In the genomic region with DNA sequence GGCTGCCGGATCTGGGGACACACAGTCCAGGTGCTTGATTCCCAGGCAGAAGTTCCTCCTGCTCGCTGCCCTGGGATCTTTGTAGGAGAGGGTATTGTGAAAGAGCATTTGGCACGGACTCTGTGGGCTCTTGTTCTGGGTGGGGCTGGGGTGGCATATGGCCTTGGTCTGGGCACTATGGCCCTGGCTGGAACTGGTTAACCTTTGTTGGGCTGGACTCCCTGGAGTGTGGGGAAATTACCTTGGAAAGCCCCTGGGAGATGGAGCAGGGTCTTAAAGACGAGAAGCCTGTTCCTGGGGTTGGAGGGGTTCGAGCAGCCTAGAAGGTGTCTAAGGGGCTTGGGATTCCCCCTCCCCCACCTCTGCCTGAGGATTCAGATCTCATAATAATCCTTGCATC, we compare ENCODE assay signal across 8 mouse cellular contexts. TPM values are rescaled to one million over a fixed set of nuclear protein-coding genes. Genes with fewer than 3 reads are reported as not detected.
A peak's percentile ranks its signal among the peaks of the same experiment; 100 is the strongest.
DNase-seq lines count a peak whose midpoint lies in the region; ATAC-seq lines count a peak whose summit lies in the region.

No protein-coding gene starts in this region.

- H3K4me3 ChIP-seq in hindbrain, embryonic 16.5 days (ENCODE audit: low read length), result peak overlapping the region; percentile 88

- WGBS in hindbrain, embryonic 16.5 days, result 43% methylated on average over 5 of the region's 5 CpGs

- H3K9ac ChIP-seq in hindbrain, embryonic 16.5 days (ENCODE audit: low read depth, low read length), result peak overlapping the region; percentile 87

- intact Hi-C loops in left cerebral cortex, postnatal 25 days (cut with DNase I), result no loop called here

- ATAC-seq in hindbrain, embryonic 16.5 days, result no peak

- no peaks in the 10 kb centered on the region for H3K36me3 ChIP-seq in hindbrain, embryonic 16.5 days (ENCODE audit: control insufficient read depth, insufficient read depth, low read length)

- peak overlapping the region; percentile 92 for H3K4me2 ChIP-seq in hindbrain, embryonic 16.5 days (ENCODE audit: low read length)

- H3K27me3 ChIP-seq in hindbrain, embryonic 16.5 days (replicated peaks; ENCODE audit: control insufficient read depth, insufficient read depth, low read length), result no peaks in the 10 kb centered on the region

- DNase-seq in adrenal gland, postnatal 10 days, result peak; percentile 42
- DNase-seq in adrenal gland, postnatal 4 days (ENCODE audit: low spot score in 2 of 2), result no peak
- peak; percentile 67 for DNase-seq in cerebellum, adult 9-10 months
- DNase-seq in lung, postnatal 36 days, result peak; percentile 65
- DNase-seq in spleen, postnatal 14 days (ENCODE audit: low spot score in 2 of 2), result no peak
- no peak for DNase-seq in embryo, embryonic 10 days (ENCODE audit: low spot score)
- DNase-seq in left cerebral cortex, postnatal 25 days (ENCODE audit: low spot score in 2 of 2), result no peak

- no peaks in the 10 kb centered on the region for H3K9me3 ChIP-seq in hindbrain, embryonic 16.5 days (ENCODE audit: control insufficient read depth, low read length)

- H3K4me1 ChIP-seq in hindbrain, embryonic 16.5 days (ENCODE audit: control insufficient read depth, insufficient read depth, low read depth, low read length), result peaks cover 49% of the 10 kb centered on the region

- H3K27ac ChIP-seq in hindbrain, embryonic 16.5 days (ENCODE audit: low read depth, low read length), result no peak overlapping the region; the same call in 1 of the 2 replicates

RNA-seq across cellular contexts. Expression of gene Gdpd5, which starts 2.0 kb away (rescaled TPM):
- total RNA-seq in adrenal gland, postnatal 10 days (2021), result 10 to 100 TPM; 11.5 to 16.6 TPM
- total RNA-seq in adrenal gland, postnatal 4 days (2021), result 10 to 100 TPM; 18.4 to 23.4 TPM
- 36.9 and 43.8 TPM in 2 replicates for polyA plus RNA-seq in hindbrain, embryonic 16.5 days (2015; fragmentation: Nextera tagmentation; extraction: Ambion mirVana)
- total RNA-seq in left cerebral cortex, postnatal 25 days (2021), result 10 to 100 TPM; 40.0 to 46.2 TPM

RNA-seq across cellular contexts. Expression of gene Serpinh1, which starts 30.2 kb away (rescaled TPM):
- 100 to 1,000 TPM; 331 to 363 TPM for total RNA-seq in adrenal gland, postnatal 10 days (2021)
- total RNA-seq in adrenal gland, postnatal 4 days (2021), result 100 to 1,000 TPM; 366 to 430 TPM
- polyA plus RNA-seq in hindbrain, embryonic 16.5 days (2015; fragmentation: Nextera tagmentation; extraction: Ambion mirVana), result 261 and 355 TPM in 2 replicates
- 10 to 100 TPM; 34.9 TPM for total RNA-seq in left cerebral cortex, postnatal 25 days (2021)

Comparison
In these comparisons a context has a peak if more than half of its experiments do, and no peak if none do; other contexts are left out.
1. DNase-seq: peak in adrenal gland, postnatal 10 days (single experiment), cerebellum, adult 9-10 months (single experiment) and lung, postnatal 36 days (single experiment); none in adrenal gland, postnatal 4 days (0 of 2), spleen, postnatal 14 days (0 of 2), embryo, embryonic 10 days (single experiment) and left cerebral cortex, postnatal 25 days (0 of 2).
2. RNA of gene Serpinh1, which starts 30.2 kb away (total RNA-seq): 366 to 430 TPM in adrenal gland, postnatal 4 days and 331 to 363 TPM in adrenal gland, postnatal 10 days; 34.9 TPM in left cerebral cortex, postnatal 25 days; every median in the first group is over 4 times any median in the second.